Mouse (Mus musculus): ENCODE results near the gene Avpr1b. TPM values are rescaled to one million over a fixed set of nuclear protein-coding genes. Genes with fewer than 3 reads are reported as not detected.

Avpr1b gene
- total and polyA plus RNA-seq, 3 experiments = 0.08 TPM; not detected in 2

GRCm38 (mm10) chr1:131657945-131658354 lies 58.9 kb downstream of the Avpr1b start (continued):
- peak; percentile 7 for TF ChIP-seq ZC3H11A (IDR thresholded peaks at IDR 0.05; ENCODE audit: low read depth, low read length)
- no peak for TF ChIP-seq USF1 (IDR thresholded peaks at IDR 0.05; ENCODE audit: low read depth, low read length)
- TF ChIP-seq TCF12 (IDR thresholded peaks at IDR 0.05; ENCODE audit: low read depth, low read length) = 0 out of 2 replicates have a peak, but pooled peaks have one; percentile 30
- no peak for TF ChIP-seq ETS1 (conservative IDR thresholded peaks at IDR 0.05; ENCODE audit: low read depth, low read length)
- TF ChIP-seq NRF1 (IDR thresholded peaks at IDR 0.05; ENCODE audit: low read depth, low read length) = peak; percentile 98
- TF ChIP-seq MAX (IDR thresholded peaks at IDR 0.05; ENCODE audit: low read length) = no peak
- no peak for TF ChIP-seq UBTF (IDR thresholded peaks at IDR 0.05; ENCODE audit: low read depth, low read length)
- peak; percentile 89 for TF ChIP-seq SMC3 (IDR thresholded peaks at IDR 0.05; ENCODE audit: low read depth, low read length)
- no peak for TF ChIP-seq POLR2AphosphoS2 (IDR thresholded peaks at IDR 0.05; ENCODE audit: low read depth, low read length)
- no peak; the same call in 1 of the 2 replicates for TF ChIP-seq MEF2A (IDR thresholded peaks at IDR 0.05; ENCODE audit: borderline replicate concordance, low read depth, low read length)

GRCm38 (mm10) chr1:131659512-131660085 lies 60.6 kb downstream of the Avpr1b start:
- in situ Hi-C loops (cut with MboI; ENCODE audit: low pct_ligation_motif_present, low pct_unique_long_range_greater_than_20kb, low sequenced_read_pairs) = loop anchor here (5.0 to 10.0 kb wide), 3 partner anchors 47 to 88 kb away; no protein-coding TSS in a partner anchor
- dilution Hi-C loops (cut with MboI; ENCODE audit: extremely low pct_ligation_motif_present, extremely low pct_unique_long_range_greater_than_20kb, low sequenced_read_pairs) = no loop called here
- Histone ChIP-seq H3K4me2 (ENCODE audit: insufficient read depth, low read depth, poor library complexity, severe bottlenecking) (no peak overlapping the region), H3K27me3 (replicated peaks) (no peaks in the 10 kb centered on the region), H3K4me1 (ENCODE audit: control insufficient read depth in 1 of 2, insufficient read depth in 2 of 2) (peaks cover 0 to 35% of the 10 kb centered on the region in 2 experiments; a peak in 2 of 4 replicates), H3K79me2 (replicated peaks; ENCODE audit: control insufficient read depth, extremely low read depth, insufficient read depth, poor library complexity, severe bottlenecking) (no peaks in the 10 kb centered on the region), H3K27ac (ENCODE audit: insufficient read depth, low read depth) (no peak overlapping the region), H3K4me3 (replicated peaks in 1 of 3; ENCODE audit: low read depth in 2 of 3, low read length in 2 of 3, poor library complexity in 1 of 3) (no peak overlapping the region), H3K36me3 (replicated peaks in 1 of 2; ENCODE audit: control insufficient read depth in 1 of 2, insufficient read depth in 1 of 2, low read length in 1 of 2) (peaks cover 0 to 2% of the 10 kb centered on the region in 2 experiments), H3K9ac (ENCODE audit: insufficient read depth, low read depth) (no peak overlapping the region), H3K9me3 (replicated peaks; ENCODE audit: low read length) (no peaks in the 10 kb centered on the region)
- no peak for TF ChIP-seq CHD1 (IDR thresholded peaks at IDR 0.05; ENCODE audit: low read depth, low read length)
- no peak for TF ChIP-seq ZC3H11A (IDR thresholded peaks at IDR 0.05; ENCODE audit: low read depth, low read length)
- no peak for TF ChIP-seq JUN (IDR thresholded peaks at IDR 0.05; ENCODE audit: insufficient read depth, low read depth, low read length)
- no peak for TF ChIP-seq ZNF384 (IDR thresholded peaks at IDR 0.05; ENCODE audit: low read depth, low read length)
- TF ChIP-seq MAFK (IDR thresholded peaks at IDR 0.05; ENCODE audit: insufficient replicate concordance, low read length) = no peak
- no peak for TF ChIP-seq ZMIZ1 (IDR thresholded peaks at IDR 0.05; ENCODE audit: low read depth, low read length)
- TF ChIP-seq ETS1 (conservative IDR thresholded peaks at IDR 0.05; ENCODE audit: low read depth, low read length) = no peak
- TF ChIP-seq MXI1 (IDR thresholded peaks at IDR 0.05; ENCODE audit: low read depth, low read length) = no peak
- TF ChIP-seq RAD21 (IDR thresholded peaks at IDR 0.05; ENCODE audit: low read depth, low read length) = no peak
- no peak for TF ChIP-seq ZKSCAN1 (IDR thresholded peaks at IDR 0.05; ENCODE audit: borderline replicate concordance, low read depth, low read length)
- no peak for TF ChIP-seq CTCF (conservative IDR thresholded peaks at IDR 0.05 in 1 of 2, IDR thresholded peaks at IDR 0.05 in 1 of 2; ENCODE audit: low read depth in 2 of 2, low read length in 2 of 2)
- no peak for TF ChIP-seq USF2 (conservative IDR thresholded peaks at IDR 0.05; ENCODE audit: low read depth, low read length)
- TF ChIP-seq USF1 (IDR thresholded peaks at IDR 0.05; ENCODE audit: low read depth, low read length) = no peak
- no peak for TF ChIP-seq NELFE (IDR thresholded peaks at IDR 0.05; ENCODE audit: low read depth, low read length)
- no peak for TF ChIP-seq GABPA (IDR thresholded peaks at IDR 0.05; ENCODE audit: insufficient replicate concordance, low read depth, low read length)
- TF ChIP-seq E2F4 (IDR thresholded peaks at IDR 0.05; ENCODE audit: insufficient replicate concordance, low read depth, low read length) = no peak
- no peak for DNase-seq (ENCODE audit: extremely low read depth)

Measured in CH12.LX (cell line).